Mouse (Mus musculus) G1E (cell line): ENCODE measurements around the gene Jph2. TPM values are rescaled to one million over a fixed set of nuclear protein-coding genes. Genes with fewer than 3 reads are reported as not detected.

Source experiments
- ATAC-seq: 2 replicates; pipeline ENCODE4 v1.8.0; 2016; ENCODE audit warnings: mild to moderate bottlenecking; ENCODE audit not compliant: insufficient number of reproducible peaks, poor library complexity, low FRiP score, severe bottlenecking; ENCODE audit errors: extremely low read depth
- DNase-seq: peaks from one replicate; pipeline ENCODE4 v3.0.0; 2012; ENCODE audit warnings: low spot score
- H3K27me3 ChIP-seq: 2 replicates; pipeline ENCODE4 v1.6.1; 2012; ENCODE audit warnings: mild to moderate bottlenecking, low read length, inconsistent platforms; ENCODE audit not compliant: insufficient read depth
- H3K36me3 ChIP-seq: replicated peaks from 2 replicates; pipeline ENCODE3; 2012; ENCODE audit warnings: mild to moderate bottlenecking, inconsistent platforms
- H3K4me1 ChIP-seq: 2 replicates; pipeline ENCODE4 v1.6.1; 2012; ENCODE audit warnings: low read depth, low read length, inconsistent platforms, mixed read lengths; ENCODE audit not compliant: insufficient read depth
- H3K4me3 ChIP-seq: 2 replicates; pipeline ENCODE4 v1.5.1; 2012; ENCODE audit warnings: low read depth, mild to moderate bottlenecking, inconsistent platforms, low read length, moderate library complexity, mixed read lengths
- H3K9me3 ChIP-seq: replicated peaks from 2 replicates; pipeline ENCODE4 v1.6.1; 2012; ENCODE audit warnings: inconsistent platforms
- CTCF ChIP-seq: IDR thresholded peaks from 2 replicates; pipeline ENCODE4 v1.5.1; 2012; ENCODE audit warnings: low read depth, low read length, inconsistent platforms, mixed read lengths
- GATA1 ChIP-seq: IDR thresholded peaks from 2 replicates; pipeline ENCODE4 v1.6.1; 2012; ENCODE audit warnings: borderline replicate concordance, low read length, inconsistent platforms, mixed read lengths
- GATA2 ChIP-seq: IDR thresholded peaks from 2 replicates; pipeline ENCODE4 v1.6.1; 2012; ENCODE audit warnings: low read depth, low read length, inconsistent platforms, borderline replicate concordance
- POLR2AphosphoS5 ChIP-seq: IDR thresholded peaks from 2 replicates; pipeline ENCODE4 v1.6.1; 2012; ENCODE audit warnings: low read depth, low read length, inconsistent platforms; ENCODE audit not compliant: insufficient replicate concordance
- TAL1 ChIP-seq: conservative IDR thresholded peaks from 2 replicates; pipeline ENCODE4 v1.6.1; 2012; ENCODE audit warnings: low read depth, low read length, inconsistent platforms, mixed read lengths
- polyA plus RNA-seq: library from polyadenylated mRNA; stranded (reverse); fragments of >175 nt; gene quantifications from 2 replicates; pipeline ENCODE4 v1.2.3, GENCODE M21; 2012
- total RNA-seq, 2 experiments: library from RNA; stranded (forward) in 1 of 2; stranded (reverse) in 1 of 2; fragments of 200-1000 nt in 1 of 2; fragments of >200 nt in 1 of 2; fragmentation: Nextera tagmentation in 1 of 2; gene quantifications; 2 replicates each; pipeline ENCODE4 v1.2.3; 2014 to 2017

The Jph2 gene
- total and polyA plus RNA-seq, 3 experiments, result 0.05 TPM; not detected in 2

DNA sequence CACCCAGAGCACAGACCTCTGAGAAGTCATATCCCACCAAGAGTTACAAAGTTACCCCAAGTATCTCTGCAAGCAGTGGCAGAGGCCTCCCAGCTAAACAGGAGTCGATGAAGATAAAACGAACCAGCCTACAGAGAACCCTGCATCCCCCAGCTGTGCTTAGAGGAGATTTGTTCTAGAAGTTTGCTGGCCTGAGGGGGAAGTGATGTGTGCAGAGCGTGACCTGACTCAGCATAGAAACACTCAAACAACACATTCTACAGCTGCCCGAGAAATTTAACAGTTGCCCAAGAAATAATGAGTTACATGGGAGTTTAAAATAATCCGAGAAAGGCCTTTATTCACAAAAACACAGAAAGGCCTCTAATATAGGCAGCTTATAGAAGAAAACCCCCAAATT, 39.1 kb downstream of the Jph2 start:
- H3K36me3 ChIP-seq, result peaks cover 29% of the 10 kb centered on the region
- H3K27me3 ChIP-seq, result no peaks in the 10 kb centered on the region
- H3K4me3 ChIP-seq, result peak overlapping the region; percentile 8; the same call in 1 of the 2 replicates
- DNase-seq, result peak; percentile 45
- peaks cover 91% of the 10 kb centered on the region for H3K4me1 ChIP-seq
- ATAC-seq, result peak; percentile 42
- no peaks in the 10 kb centered on the region for H3K9me3 ChIP-seq
- TF ChIP-seq POLR2AphosphoS5 (no peak), GATA2 (no peak), GATA1 (no peak), TAL1 (peak; percentile 47), CTCF (no peak)

DNA sequence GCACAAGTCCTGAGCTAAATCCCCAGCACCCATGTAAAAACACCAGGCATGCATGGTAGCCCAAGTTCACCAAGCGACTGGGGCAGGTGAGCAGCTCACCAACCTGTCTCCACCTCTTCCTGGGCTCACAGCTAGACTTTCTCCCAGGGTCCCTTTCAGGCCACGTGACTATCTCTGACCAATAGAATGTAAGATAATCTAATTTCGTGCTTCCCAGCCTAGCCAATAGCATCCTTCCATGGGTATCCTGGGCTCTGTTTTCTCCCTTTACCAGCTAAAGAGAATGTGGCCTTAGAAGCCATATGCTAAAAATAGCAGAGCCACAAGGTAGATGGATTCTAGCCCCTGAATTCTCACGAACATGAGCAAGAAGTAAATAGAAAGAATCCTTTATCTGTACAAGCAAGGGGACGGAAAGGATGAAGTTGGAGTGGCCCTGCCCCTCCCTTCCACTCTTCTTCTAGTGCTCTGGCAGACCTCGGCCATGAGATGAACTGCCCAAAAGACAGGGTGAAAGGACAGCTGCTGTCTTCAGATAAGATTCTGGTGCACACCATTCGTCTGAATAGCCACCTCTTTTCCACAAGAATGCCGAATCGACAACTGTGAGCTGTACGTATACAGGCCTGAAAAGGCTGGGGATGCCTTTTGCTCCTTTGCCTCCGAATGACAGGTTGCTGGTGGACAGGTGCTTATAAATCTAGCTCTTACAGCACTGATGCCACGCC, 41.5 kb downstream of the Jph2 start:
- Histone ChIP-seq H3K9me3 (no peaks in the 10 kb centered on the region), H3K4me3 (peak overlapping the region; percentile 71), H3K36me3 (peaks cover 22% of the 10 kb centered on the region), H3K27me3 (no peaks in the 10 kb centered on the region; the same call in 1 of the 2 replicates), H3K4me1 (peaks cover 82% of the 10 kb centered on the region)
- ATAC-seq, result peak; percentile 78
- TF ChIP-seq GATA1 (no peak), TAL1 (peak; percentile 66)
- DNase-seq, result peak; percentile 99

DNA sequence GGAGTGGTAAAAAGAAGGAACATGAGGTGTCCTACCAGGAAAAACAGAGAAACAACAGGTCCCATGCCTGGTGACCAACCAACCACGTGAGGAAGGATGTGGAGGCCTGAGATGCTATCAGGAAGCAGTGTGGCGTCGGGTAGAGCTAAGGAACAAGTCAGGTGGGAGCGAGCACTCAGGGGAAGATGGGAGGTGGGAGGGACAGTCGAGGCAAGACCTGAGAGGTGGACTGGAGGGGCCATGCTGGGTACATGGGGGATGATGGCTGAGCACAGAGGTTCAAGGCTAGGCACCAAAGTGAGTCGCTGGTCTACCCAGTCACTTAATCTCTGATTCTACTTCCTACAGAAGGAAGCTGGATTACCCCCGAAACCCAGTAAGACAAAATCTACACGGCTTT, 42.1 kb downstream of the Jph2 start:
- Histone ChIP-seq H3K4me3 (peak overlapping the region; percentile 71), H3K36me3 (peaks cover 16% of the 10 kb centered on the region), H3K9me3 (no peaks in the 10 kb centered on the region), H3K4me1 (peaks cover 80% of the 10 kb centered on the region), H3K27me3 (no peaks in the 10 kb centered on the region; the same call in 1 of the 2 replicates)
- ATAC-seq (no peak), DNase-seq (peak; percentile 29)
- TF ChIP-seq TAL1 (no peak), POLR2AphosphoS5 (no peak), GATA2 (no peak), GATA1 (no peak)

DNA sequence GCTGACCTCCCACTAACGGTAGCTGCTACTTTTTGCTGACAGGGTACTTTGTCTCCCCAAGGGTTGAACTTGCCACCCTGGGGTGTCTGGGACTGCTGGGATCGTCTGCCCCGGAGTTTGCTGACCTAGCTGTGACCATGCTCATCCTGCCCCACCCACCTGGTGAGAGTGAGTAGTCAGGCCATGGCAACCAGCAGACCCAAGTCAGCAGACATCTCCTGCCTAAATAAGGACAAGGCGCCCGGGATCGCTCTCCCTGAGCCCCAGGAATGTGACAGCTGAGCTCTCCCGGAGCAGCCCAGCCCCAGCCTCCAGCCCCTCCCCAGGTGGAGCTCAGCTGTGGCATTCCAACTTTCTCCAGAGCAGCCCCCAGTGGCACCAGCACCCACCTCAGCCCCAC, 44.1 kb downstream of the Jph2 start:
- peaks cover 4% of the 10 kb centered on the region for H3K36me3 ChIP-seq
- H3K4me3 ChIP-seq, result no peak overlapping the region; the same call in 1 of the 2 replicates
- DNase-seq (no peak), ATAC-seq (no peak)
- TF ChIP-seq TAL1 (no peak), POLR2AphosphoS5 (no peak), GATA1 (no peak), CTCF (no peak), GATA2 (no peak)
- H3K27me3 ChIP-seq, result no peaks in the 10 kb centered on the region; the same call in 1 of the 2 replicates
- no peaks in the 10 kb centered on the region for H3K9me3 ChIP-seq
- H3K4me1 ChIP-seq, result peaks cover 71% of the 10 kb centered on the region

DNA sequence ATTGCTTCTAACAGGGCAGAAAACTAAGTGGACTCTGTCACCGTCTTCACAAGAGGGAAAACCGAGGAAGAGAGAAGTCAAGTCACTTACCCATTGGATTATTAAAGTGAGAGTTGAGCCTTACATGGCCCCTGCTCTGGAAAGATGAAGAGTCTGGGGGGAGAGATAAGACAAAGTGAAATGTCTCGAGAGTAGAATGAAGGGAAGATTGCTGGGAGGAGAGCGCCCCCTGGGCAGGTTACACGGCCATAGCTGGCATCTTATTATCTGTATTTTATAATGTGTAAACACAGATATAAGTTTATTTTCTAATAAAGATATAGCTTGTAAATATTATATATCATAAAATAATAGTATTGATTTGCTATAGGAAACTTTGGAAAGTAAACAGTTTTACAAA, 47.4 kb downstream of the Jph2 start:
- H3K36me3 ChIP-seq, result peaks cover 2% of the 10 kb centered on the region
- TF ChIP-seq GATA2 (no peak), TAL1 (0 out of 2 replicates have a peak, but pooled peaks have one; percentile 18), CTCF (peak; percentile 23; the same call in 1 of the 2 replicates), GATA1 (no peak), POLR2AphosphoS5 (no peak)
- H3K4me1 ChIP-seq, result peaks cover 40% of the 10 kb centered on the region
- peaks cover 10% of the 10 kb centered on the region; the same call in 1 of the 2 replicates for H3K27me3 ChIP-seq
- peak; percentile 53 for DNase-seq
- no peaks in the 10 kb centered on the region for H3K9me3 ChIP-seq
- H3K4me3 ChIP-seq, result no peak overlapping the region
- ATAC-seq, result peak; percentile 50

DNA sequence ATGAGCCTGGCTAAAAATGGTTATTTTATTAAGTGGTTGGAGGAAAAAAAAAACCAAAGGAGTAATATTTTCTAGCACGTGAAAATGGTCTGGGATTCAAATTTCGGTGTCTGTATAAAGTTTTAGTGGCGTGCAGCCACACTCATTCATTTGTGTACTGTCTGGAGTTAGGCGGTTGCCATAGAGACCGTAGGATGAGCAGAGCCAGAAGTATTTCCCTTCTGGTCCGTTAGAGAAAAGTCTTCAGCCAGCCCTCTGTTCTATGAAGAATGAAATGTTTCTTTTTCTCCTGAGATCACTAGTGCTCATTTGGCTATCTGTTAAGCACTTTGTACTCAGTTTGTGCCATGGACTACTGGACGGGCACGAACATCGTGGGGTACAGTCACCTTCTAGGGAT, 48.4 kb downstream of the Jph2 start:
- H3K27me3 ChIP-seq, result peaks cover 16% of the 10 kb centered on the region
- no peaks in the 10 kb centered on the region for H3K36me3 ChIP-seq
- H3K4me3 ChIP-seq, result no peak overlapping the region
- no peaks in the 10 kb centered on the region for H3K9me3 ChIP-seq
- TF ChIP-seq GATA1, result no peak
- no peak for TF ChIP-seq TAL1
- no peak for TF ChIP-seq GATA2
- TF ChIP-seq POLR2AphosphoS5, result no peak
- TF ChIP-seq CTCF, result no peak
- peaks cover 33% of the 10 kb centered on the region for H3K4me1 ChIP-seq
- DNase-seq (no peak), ATAC-seq (no peak)
